Mouse (Mus musculus) heart, adult 2 months (tissue): ENCODE data around the gene Gm12184.

Experiments
- EP300 ChIP-seq: fragments of 200-500 bp; IDR thresholded peaks from 2 replicates; pipeline ENCODE4 v1.6.1; 2011; ENCODE audit warnings: low read depth, low read length, control low read depth; ENCODE audit not compliant: insufficient read depth
- POLR2A ChIP-seq: fragments of 200-500 bp; IDR thresholded peaks from 2 replicates; pipeline ENCODE4 v1.6.1; 2011; ENCODE audit warnings: mild to moderate bottlenecking, low read depth, low read length, control low read depth; ENCODE audit not compliant: insufficient read depth

- TF ChIP-seq POLR2A (no peak), EP300 (no peak)
Measured at GRCm38 (mm10) chr11:48862784-48863319, 36.4 kb upstream of the Gm12184 start.
